Mouse (Mus musculus) frontal cortex, postnatal 14 days (tissue): ENCODE data around the gene Rev1.

Source experiments
- DNase-seq, 2 experiments: peaks; one replicate each; pipeline ENCODE4 v3.0.0; 2022; ENCODE audit warnings: low spot score in 2 of 2

Gene Rev1

DNA sequence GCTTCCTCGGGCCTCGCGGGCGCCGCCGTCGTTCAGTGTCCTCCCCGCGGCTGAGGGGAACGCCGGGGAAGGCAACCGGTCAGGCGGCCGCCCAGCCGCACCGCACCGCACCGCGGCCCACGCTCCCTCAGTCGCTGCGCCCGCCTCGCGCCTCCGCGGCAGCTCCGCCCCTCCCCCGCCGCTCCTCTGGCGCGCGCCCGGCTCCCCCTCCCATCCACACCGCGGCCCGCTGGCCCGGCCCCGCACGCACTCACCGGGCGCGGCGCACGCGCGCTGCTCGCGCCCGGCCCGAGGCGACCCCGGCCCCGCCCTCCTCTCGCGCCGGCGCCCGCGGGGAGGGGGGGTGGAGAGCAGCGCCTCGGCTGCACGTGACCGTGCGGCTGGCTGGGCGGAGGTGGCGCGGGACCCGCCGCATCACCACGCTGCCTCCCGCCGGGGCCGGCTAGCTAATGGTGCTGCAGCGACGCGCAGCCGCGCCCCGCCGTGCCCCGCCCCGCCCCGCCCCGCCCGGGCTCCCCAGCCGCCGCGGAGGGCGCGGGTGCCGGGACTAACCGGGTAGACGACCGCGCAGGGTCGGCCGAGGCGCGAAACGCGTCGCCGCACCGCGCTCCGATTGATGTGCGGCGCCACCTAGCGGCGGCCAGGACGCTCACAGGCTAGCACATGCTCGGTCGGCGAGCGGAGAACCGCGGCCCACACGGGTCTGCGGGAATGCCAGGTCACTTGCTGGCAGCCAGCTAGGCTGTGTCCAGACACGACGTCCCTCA is at the start of gene Rev1:
Rev1 (minus strand) TSS at position 301 of the 767 bp plus-strand sequence.
- DNase-seq: peak; percentile 90 to 91

DNA sequence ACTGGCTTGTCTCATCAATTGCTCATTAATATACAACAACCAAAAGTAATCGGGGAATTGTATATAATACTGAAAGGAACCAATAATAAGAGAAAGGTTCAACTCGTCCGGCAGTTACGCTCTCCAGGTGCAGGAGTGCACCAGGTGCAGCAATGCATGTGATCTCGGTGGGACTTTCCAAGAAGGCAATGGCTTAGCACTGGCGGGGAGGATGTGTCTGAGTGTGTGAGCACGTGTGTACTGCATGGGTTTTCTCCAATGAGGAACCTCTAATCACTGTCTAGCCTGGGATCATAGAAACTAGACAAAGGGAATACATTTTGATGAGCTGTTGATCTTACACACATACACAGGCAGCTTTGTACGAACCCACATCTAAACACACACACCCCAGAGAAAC is 49.3 kb upstream of the Rev1 start:
- DNase-seq: no peak

DNA sequence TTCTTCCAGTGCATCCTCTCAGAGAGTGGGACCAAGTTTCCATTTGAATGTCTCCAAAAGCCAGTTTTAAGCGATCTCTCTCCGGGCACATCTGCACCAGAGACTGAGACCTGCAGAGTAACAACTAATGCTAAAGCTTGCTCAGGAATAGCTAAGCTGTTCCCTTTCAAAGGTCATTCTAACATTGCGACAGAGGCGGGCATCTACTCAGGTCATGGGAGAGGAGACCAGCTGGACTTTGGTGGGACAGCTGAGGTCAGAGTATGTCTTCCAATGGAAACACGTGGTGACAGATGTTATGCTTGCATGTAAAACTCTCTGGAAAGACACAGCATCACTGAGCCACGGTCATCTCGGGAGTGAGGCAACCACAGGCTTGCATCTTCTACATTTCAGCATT is 46.5 kb upstream of the Rev1 start:
- no peak for DNase-seq

DNA sequence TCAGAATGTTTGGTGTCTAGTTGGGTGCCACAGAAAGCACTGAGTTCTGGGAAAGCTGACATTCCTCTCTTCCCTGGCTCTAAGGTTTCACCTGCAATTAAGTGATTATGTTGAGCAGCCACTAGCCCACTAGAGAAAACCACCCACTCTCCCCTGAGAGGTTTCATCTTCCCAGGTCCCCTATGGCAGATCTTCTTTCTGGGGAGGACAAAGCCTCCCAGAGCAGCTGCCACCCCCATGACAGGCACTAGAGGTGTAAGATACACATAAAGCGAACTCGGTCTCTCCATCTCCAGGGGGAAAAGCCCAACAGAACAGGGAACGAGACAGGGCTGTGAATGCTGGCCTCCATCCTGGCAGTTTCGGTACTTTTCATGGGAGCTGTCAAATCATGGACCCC is 42.3 kb upstream of the Rev1 start:
- DNase-seq: no peak

DNA sequence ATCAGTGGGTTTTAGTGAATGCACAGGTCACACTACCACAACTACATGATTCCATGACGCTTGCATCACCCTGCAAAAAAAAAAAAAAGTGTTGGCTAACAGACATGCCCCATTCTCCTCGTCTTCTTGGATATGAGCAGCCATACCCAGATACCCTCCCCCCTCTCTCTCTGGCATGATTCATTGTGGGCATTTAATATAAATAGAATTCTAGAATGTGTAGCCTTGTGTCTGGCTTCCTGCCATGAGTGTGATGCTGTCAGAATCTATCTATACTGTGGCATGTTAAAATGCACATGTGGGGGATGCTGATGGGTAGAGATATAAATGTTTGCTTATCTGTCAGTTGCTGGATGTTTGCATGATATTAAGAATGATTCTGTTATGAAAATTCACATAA is 36.1 kb upstream of the Rev1 start:
- DNase-seq: no peak

DNA sequence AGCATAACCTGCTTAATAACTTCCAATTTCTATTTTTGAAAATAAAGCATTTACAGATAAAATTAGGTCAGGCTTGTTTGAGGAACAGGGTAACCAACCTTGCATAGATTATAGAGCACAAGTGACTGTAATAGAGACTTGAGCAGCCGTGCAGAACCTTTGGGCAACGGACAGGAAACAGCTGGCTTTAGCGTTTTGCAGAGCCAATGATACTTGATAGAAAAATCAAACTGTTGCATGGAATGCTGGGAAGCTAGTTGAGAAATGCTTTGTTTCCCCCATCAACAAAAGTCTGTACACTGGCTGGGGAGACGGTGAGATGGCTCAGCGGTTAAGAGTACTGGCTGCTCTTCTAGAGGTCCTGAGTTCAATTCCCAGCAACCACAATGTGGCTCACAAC is 20.5 kb upstream of the Rev1 start:
- DNase-seq: no peak

DNA sequence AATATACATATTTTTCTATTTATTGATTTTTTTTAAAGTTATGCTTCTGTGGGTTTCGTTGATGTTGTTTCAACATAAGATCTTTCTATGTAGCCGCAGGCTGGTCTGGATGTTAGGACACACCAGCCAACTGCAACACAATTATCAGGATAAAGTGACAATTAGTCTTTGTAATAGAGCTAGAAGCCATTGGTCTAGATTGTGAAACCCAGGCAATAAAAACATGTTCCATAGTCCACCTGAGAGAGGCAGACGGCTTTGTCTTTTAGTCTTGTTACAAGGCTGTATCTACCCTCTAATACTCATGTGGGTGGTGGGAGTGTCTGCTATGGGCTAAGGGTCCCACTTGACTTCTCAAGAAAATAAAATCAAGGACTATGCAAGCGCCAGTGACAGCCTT is 16.4 kb upstream of the Rev1 start:
- DNase-seq: no peak

DNA sequence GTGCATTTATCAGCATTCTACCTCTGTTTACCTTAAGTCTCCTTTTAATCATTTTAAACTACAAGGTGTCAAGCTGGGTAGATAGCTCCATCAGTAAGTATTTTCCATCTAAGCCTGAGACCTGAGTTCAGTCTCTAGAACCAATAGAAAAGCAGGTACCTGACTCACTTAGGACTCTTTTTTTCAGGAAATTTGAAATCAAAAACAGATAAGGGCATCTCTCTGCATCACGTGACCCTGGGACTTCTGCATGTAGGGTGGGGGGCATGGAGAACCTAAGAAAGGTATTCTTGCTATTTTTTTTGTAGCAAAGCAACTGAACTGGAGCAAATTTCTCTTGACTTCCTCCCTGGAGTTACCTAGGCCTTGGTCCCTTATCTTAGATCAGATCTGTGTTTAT is 11.8 kb upstream of the Rev1 start:
- no peak for DNase-seq

DNA sequence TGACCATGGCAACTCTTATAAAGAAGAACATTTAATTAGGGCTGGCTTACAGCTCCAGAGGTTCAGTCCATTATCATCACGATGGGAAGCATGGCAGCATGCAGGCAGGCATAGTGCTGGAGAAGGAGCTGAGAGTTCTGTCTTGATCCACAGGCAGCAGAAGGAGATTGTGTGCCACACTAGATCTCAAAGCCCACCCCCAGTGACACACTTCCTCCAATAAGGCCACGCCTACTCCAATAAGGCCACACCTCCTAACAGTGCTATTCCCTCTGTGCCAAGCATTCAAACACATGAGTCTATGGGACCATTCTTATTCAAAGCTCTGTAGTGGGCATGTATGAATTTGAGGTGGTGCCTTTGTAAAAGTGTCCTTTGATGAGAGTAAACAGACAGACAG is 11.3 kb upstream of the Rev1 start:
- no peak for DNase-seq

DNA sequence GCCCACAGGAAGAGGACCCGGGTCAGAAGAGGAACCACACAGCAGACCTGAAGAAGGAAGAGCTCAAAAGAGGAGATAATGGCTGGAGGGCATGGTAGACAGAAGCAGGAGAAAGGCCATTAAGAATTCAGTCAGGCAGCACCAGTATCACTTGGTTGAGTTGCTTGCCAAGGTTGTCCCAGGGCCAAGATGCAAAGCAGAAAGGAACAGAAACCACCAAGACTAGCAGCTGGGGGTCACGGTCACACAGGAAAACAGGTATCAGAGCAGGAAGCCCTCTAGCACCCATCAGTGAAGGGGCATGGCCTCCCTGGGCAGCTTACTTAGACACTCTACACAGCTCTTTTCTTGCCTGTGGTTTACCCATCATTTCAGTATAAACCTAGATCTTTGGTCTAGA is 9.8 kb upstream of the Rev1 start:
- no peak for DNase-seq

DNA sequence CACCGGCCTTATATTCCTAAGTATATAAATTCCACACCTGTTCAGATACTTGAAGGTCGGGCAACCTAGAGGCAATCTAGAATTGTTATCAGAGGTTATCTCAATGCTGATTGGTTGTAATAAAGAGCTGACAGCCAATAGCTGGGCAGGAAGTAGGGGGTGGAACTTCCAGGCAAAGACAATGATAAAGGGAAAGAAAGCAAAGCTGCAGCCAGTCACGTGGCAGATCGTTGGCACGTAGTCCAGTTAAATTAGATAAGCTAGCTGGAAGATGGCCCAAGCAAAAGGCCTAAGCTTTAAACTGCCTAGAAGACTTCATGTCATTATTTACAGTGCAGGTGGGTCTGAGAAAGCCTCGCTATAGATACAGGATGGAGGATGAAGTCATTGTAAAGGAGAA is 3.3 kb upstream of the Rev1 start:
- DNase-seq: no peak

DNA sequence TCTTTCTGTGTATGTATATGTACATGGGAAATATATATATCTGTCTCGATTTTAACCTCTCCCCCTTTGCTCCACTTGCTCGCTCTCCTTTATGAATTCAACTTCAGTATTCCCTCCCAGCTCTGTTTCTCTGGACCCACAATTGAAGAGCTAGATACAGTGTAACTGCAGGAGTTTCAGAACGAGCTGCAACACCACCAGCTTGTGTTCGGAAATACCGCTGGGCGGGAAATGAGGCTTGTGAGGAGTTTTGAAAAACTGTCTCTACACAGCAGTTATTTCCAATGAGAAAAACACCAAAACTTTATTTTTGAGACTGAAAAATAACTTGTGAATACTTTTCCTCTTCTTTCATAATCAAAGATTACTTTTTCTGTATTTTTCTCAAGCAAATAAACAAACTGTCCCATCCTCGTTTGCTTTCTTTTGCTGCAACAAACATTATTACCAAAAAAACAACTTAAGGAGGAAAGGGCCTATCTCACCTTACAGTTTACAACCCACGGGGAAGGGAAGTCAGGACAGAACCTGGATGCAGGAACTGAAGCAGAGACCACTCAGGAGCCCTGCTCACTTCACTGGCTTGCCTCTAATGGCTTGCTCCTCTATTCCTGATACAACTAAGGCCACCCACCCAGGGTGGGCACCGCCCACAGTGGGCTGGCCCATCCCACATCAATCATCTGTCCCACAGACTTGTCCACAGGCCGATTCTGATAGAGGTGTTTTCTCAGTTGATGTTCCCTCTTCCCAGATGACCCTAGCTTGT is 1.3 kb upstream of the Rev1 start:
- no peak for DNase-seq

DNA sequence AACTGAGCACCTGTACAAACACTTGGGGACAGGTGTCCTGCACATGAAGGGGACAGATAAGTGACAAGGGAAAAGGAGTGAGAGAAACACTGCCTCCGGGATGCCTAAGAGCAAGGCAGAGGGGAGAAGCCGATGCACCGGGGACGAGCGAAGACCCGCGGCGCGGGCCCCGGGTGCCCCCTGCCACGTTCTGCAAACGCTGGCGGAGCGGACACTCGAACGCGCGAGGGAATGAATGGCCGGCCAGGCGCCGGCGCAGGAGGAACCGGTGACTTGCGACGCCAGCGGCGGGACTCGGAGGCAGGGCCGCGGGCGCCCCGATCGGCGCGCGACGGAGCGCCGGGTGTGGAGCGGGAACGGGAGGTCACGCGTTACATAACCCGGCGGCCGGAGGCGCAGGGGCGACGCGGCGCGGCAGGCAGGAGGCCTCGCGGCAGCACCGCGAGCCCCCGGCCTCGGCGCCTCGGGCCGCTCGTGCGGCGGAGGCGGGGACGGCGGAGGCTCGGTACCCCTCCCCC is 623 bp downstream of the Rev1 start:
- peak; percentile 40 for DNase-seq

DNA sequence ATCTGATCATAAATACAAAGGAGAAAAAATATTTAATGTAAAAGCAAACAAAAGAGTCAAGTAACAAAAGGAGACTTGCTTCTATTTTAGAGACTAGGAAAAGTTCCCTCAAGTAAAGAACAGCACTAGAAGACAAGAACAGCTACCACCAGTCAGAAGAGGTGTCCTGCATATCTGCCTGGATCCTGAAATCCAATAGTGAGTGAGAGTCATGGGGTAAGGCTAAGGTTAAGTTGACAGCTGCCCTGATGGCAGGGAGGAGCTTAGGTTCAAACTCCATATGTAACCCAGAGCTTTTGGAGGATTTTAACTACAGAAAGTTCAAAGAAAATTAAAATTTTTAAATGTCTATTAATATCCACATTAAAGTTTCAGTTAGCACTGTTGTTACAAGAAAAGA is 2.6 kb downstream of the Rev1 start:
- DNase-seq: no peak

DNA sequence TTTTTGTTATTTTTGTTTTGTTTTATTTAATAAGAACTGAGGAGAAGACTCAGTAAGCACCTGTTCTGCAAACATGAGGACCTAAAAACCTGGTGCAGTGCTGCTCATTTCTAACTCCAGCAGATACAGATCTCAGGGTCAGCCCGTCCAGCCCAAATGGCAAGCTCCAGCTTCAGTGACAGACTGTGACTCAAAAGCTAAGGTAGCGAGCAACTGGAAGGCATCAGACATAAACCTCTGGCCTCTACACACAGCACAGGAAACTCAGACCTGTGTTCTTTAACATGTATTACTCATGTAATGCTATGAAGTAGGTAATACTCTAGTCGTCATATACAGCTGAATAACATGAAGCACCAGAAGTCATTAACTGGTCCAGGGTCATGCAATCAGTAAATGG is 3.2 kb downstream of the Rev1 start:
- DNase-seq: no peak

DNA sequence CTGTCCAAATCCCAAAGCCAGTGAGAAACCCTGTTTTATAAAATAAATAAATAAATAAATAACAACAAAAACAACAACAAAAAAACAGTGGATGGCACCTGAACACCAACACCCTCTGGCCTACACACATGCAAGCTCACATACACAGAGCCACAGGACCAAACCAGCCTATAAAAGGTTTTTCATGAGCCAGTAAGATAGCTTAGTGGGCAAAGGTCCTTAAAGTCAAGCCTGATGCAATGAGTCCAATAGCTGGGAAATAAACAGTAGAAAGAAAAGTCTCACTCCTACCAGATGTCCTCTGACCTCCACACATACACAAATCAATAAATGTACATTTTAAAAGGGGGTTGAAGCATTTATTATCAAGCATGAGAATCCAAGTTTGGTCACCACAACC is 5.3 kb downstream of the Rev1 start:
- DNase-seq: no peak

DNA sequence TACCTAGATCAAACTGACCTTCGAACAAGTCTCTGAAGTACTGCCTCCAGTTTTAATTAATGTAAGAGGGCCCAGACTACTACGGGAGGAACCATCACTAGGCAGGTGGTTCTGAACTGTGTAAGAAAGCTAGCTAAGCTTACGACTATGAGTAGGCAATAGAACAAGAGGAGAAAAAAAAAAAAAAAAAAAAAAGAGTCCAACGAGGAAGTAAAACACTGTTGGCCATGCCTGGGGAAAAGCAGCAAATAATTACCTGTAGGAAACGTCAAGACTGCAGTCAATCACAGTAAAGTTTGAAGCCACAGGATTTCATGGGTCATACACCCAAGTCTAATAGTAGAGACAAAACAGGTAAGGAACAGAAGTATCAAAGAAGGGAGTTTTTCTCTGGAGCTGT is 8.7 kb downstream of the Rev1 start:
- DNase-seq: no peak

DNA sequence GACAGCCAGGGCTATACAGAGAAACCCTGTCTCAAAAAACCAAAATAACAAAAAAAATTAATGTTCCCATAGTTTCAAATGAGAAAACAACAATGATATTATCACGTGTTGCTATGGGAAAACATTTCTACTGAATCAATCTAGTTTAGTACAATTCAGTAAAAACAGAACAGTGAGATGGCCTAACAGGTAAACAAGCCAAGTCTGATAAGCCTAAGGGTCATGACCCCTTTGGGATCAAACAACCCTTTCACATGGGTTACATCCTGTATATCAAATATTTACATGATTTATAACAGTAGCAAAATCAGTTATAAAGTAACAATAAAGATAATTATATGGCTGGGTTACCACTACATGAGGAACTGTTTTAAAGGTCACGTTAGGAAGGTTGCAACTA is 11.0 kb downstream of the Rev1 start:
- no peak for DNase-seq

DNA sequence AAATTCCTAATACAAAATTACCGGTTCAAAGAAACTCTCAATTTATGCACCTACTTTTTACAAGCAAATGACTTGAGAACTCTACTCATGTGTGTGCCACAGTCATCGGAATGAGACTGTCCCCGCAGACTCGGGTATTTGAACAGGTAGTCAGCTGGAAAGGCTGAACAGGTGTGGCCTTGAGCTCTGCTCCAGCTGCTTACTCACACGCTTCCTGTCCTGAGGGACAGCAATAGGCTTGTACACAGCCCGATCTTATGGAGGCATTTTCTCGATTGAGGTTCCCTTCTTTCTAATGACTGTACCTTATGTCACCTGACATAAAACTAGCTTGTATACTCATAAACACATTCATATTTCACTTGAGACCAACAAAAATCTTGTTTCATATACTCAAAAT is 19.8 kb downstream of the Rev1 start:
- DNase-seq: no peak

DNA sequence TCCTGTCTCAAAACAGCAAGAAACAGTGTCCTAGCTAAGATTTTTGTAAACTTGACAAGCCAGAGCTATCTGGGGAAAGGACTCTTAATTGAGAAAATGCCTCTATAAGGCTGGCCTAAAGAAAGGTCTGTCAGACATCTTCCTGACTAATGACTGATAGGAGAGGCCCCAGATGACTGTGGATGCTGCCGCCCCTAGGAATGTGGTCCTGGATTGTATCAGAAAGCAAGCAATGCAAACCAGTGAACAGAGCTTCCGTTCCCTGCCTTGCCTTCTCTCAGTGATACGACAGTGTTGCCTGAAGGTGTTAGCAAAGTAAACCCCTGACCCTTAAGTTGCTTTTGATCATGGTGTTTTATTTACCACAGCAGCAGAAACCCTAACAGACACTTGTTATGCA is 25.8 kb downstream of the Rev1 start:
- no peak for DNase-seq

DNA sequence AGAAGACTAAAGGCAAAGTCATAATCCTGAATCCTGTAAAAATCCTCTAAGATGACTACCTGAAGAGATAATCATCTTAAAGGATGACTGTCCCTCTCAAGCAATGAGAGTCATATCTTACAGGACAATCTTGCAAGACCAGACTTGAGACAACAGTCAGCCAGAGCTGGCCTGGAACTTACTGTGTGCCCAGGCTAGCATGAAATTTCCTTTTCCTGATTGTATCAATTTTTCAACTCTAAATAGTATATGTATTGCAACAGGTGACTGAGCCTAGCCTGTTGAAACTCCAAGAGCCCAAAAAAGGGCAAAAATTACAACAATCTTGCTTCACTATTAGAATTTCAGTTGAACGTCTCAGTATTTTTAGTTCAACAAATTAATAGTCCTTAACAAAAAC is 26.4 kb downstream of the Rev1 start:
- DNase-seq: no peak

DNA sequence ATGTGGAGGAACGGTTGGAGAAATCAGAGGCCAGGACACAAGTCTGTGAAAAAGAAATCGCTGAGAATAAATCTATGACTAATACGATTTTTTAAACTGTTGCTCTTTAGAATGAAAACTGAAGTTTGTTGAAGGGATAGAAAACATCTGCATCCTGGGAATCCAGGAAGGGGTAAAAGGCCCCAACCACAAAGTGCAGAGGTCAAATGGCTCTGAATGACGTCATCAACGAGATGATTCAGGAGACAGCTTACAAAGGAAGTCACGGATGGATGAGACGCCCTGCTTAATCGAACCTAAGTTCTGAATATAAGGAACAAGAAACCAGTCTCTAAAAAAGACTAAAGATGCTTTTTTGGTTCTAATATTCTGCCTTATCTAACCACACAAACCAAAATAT is 48.3 kb downstream of the Rev1 start:
- no peak for DNase-seq

DNA sequence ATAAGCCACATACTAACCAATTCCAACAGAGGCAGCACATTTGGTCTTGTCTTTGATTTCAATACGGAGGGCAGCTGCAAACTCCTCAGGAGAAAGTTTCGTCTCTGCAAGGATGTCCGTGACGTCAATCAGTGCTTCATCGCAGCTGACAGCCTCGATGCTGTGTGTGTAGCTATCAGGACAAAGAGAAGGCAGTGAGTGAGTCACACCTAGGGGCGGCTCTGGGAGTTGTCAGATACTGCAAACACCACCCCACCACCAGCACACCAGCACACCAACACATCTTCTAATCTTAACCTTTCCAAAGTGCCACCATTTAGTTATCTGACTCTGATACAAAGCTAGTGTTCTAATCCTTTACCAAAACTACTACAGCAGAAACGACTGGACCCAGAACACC is 58.3 kb downstream of the Rev1 start:
- no peak for DNase-seq
